Mouse (Mus musculus) left cerebral cortex, postnatal 36 days (tissue): ENCODE results near the gene Sctr. TPM values are rescaled to one million over a fixed set of nuclear protein-coding genes. Genes with fewer than 3 reads are reported as not detected.

Source experiments
- DNase-seq, 2 experiments: peaks; one replicate each; pipeline ENCODE4 v3.0.0; 2021 to 2022; ENCODE audit warnings: low spot score in 2 of 2, mixed read lengths in 1 of 2
- intact Hi-C: fragments of 180-260 bp; cut with DNase I; formaldehyde crosslinking; loops from one replicate; pipeline ENCODE4 v1.15.1; 2025
- total RNA-seq, 2 experiments: library from RNA; stranded (reverse); gene quantifications; 2 replicates each; pipeline ENCODE4 v1.2.3; 2021

Sctr gene
- total RNA-seq, 2 experiments from 2014 or later, result 0.35 to 0.43 TPM

DNA sequence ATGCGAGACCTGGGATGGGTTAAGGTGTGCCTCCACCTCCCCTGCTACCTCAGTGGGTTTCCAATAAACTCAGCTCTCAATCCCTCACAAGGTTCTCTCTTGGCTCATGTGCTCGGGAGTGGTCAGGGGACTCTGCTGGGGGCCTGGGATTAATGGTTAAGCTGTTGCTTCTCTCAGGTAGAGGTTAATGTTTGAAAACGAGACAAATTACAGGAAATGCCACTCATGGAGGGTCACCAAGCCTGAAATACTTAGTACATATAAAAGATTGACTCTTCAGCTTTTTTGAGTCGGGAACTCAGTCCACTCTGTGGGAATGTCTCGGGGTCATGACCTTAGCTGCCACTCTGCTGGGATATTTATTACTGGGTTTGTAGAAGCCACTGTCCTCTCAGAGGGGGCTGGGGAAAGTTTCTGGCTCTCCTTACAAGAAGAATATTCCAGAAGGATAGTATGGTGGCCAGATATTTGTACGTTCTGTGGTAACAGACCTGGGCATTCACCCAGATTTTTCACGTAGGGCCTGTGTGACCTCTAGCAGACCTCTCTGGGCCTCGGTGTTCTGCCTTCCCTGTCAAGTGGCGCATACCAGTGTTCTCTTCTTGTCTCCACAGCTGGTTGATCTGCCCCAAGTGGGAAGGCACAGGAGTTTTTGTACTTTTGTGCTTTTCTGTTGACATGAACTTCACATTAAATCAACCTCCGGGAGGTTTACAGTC lies 17.8 kb downstream of the Sctr start:
- intact Hi-C loops, result no loop called here
- no peak for DNase-seq

DNA sequence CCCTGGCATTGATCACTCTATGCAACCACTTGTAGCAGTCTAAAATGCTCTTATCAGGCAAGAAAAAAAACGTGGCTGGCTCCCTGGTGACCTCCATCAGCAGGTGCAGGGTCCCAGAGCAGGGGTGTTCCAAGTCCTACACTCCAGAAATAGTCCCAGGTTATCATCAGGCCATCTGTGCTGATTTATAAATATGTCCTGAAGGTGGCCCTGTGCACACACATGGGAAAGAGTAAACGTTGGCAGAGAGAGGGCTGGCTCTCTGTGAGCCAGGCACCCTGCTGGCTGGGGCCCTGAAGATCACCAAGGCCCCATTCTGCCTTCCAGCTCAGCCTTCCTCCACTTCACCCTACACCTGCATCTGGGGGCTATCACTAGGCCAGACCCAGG lies 18.4 kb downstream of the Sctr start:
- intact Hi-C loops, result no loop called here
- no peak for DNase-seq

DNA sequence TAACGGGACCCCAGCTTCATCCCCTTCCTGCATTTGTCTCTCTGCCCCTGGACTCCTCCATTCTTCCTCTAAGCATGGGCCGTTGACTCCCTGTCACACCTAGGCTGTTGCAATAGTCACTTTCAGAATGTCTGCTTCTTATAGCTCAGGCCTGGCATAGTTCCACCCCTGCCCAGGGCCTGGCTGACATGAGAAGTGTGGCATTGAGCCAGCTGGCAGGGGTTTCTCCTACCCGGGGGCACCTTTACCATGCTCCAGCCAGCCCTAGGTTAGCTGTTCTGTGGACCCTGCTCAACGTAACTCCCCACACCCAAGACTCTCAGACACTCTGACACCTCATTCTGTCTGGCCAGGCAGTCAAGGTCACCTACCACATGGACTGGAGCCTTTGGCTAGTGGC lies 21.0 kb downstream of the Sctr start:
- no peak for DNase-seq
- intact Hi-C loops, result no loop called here

DNA sequence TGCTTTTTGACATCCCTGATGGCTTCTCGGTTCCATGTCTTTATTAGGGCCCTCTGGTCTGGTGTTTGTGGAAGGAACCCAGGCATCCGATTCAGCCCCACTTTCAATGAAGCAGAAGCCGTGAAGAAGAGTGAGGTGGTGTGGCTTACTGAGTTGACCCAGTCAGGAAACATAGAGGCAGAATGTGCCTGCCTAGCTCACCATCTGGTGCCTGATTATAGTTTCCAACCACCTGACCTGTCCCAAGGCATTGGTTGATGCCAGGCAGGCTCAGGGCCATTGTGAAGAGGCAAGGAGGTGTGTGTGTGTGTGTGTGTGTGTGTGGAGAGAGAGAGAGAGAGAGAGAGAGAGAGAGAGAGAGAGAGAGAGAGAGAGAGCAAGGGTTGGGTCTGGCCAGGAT lies 23.8 kb downstream of the Sctr start:
- intact Hi-C loops, result loop anchor here (10.0 kb wide), 1 partner anchor 124 kb away; no protein-coding TSS in a partner anchor

DNA sequence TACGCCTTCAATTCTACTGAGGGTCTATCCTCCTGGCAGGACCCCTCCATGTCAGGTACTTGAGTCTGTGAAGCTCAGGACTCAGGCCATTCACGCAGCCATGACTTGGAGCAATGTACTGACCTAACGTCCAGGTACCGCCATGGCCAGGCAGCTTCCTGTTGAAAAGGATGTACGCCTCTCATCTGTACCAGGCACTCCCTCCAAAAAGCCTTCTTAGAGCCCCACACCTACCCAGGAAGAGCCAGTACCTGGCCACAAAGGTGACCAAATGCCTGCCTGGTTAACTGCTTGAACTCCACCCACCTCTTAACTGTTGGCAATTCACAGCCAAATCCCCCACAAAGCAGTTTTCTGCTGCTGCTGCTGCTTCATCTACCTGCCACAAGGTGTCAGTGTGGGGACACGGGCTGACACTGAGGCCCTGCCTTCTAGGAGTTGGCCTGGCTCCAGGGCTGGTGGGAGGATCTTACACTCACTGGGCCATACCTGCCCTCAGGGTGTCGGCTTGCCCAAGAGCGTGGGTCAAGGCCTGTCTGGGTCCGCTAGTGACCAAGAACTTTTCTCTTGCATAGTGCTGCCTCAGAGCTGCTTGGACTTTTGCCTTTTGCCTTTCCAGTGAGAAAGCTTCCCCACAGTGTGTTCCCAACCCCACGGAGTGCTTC lies 26.2 kb downstream of the Sctr start:
- DNase-seq, result peak; percentile 57 to 70
- intact Hi-C loops, result loop anchor here (1.0 to 10.0 kb wide), 2 partner anchors 60 to 122 kb away; no protein-coding TSS in a partner anchor

More for the DNA sequence above, 23.8 kb downstream of the Sctr start:
- DNase-seq, result no peak

DNA sequence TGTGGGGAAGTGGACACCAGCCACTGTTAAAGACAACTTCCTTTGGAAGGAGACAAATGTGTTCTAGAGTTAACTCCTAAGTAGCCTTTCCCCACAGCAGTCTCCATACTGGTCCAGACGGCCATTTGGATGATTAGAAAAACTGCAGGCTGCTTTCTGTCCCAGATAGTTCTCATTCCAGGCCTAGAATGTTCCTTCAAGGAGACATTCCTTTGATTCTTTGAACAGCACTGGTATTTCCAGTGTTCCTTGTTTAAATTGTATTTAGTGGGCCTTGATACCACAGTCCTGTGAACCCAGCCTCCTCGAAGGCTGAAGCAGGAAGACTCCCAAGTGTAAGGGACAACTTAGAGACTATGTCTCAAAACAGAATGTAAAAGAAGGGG lies 26.8 kb downstream of the Sctr start:
- intact Hi-C loops, result loop anchor here (1.0 to 10.0 kb wide), 2 partner anchors 60 to 121 kb away; no protein-coding TSS in a partner anchor

DNA sequence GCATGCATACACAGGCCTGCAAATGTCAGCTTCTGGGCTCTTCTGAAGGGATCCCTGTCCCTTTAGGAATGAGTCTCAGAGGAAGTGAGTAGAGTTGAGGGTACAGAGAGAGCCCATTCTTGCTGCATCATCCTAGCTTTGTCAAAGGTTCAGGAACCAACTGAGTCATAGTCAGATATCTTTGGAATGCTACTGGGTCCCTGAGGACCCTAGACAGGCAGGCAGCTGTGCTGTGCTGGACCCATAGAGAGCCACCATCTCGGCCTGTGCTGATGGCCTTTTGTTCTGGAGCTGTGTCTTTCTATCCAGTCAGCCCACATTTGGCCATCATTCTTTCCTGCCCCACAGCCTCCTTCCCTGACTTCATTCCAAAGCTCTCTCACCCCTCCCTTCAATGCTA lies 28.1 kb downstream of the Sctr start:
- no peak for DNase-seq
- intact Hi-C loops, result loop anchor here (10.0 kb wide), 1 partner anchor 120 kb away; no protein-coding TSS in a partner anchor

More for the DNA sequence above, 26.8 kb downstream of the Sctr start:
- no peak for DNase-seq

DNA sequence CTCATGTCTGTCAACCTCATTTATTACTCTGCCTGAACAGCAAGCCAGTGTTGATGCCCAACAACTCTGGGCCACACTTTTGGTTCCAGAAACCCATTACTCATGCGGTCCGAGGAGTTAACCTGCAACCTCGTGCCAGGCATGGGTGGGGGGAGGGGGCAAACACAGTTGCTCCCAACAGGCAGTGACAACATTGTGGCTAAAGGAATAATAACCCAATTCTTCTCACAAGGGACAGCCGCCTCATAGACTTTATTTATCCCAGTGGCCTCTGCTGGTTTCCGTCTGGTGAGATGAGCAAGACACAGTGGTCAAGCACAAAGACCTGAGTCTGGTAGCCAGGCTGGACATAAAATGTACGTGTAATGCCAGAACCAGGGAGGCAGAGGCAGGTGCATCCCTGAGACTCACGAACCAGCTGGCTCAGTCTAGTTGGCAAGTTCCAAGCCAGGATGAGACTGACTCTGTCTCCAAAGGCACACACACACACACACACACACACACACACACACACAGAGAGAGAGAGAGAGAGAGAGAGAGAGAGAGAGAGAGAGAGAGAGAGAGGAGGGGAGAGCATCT lies 28.9 kb downstream of the Sctr start:
- DNase-seq, result no peak
- intact Hi-C loops, result loop anchor here (10.0 kb wide), 1 partner anchor 119 kb away; no protein-coding TSS in a partner anchor

DNA sequence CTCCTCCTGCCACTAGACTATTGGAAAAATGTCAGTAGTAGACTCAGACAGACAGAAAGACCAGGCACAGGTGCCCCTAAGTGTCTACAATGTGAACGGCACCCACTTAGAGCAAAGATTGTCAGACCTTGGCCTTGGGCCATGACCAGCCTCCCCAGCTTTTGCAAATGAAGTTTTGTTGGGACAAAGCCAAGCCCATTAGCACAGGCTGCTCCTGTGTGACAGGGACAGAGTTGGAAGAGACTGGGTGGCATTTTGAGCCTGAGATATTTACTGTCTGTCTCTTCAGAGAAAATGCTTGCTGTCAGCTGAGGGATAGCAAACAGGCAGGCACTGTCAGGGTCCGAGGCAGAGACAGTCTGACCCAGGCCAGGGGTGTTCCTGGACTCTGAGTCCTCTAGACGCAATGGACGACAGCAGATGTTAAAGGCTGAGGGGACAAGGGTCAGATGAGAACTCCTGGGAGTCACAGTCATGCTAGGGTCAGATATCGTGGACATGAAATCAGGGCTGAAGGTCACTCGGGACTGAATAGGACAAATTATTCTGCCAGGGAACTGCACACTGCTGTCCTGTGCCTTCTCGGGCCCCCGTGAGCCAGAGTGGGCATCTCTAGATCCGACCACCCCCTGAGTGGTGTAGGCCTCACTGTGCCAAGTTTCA lies 30.5 kb downstream of the Sctr start:
- no peak for DNase-seq
- intact Hi-C loops, result loop anchor here (10.0 kb wide), 1 partner anchor 118 kb away; no protein-coding TSS in a partner anchor

DNA sequence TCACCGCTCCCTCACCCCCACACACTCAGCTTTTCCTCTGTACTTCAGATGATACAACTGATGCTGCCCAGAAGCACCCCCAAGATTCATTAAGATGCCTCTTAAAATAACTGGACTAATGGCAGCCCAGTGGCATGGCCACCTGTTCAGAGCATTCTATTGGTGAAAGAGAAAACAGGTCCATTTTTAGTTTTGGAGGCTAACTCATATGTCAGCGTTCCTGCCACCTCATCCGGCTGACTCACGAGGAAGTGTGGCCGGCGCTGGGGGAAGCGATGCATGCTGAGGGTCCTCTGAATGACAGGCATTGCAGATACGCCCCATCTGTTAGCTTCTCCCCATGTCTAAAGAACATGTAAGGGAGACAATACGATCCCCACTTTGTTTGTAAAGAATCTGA lies 31.9 kb downstream of the Sctr start:
- intact Hi-C loops, result loop anchor here (10.0 kb wide), 1 partner anchor 116 kb away; no protein-coding TSS in a partner anchor
- DNase-seq, result no peak

DNA sequence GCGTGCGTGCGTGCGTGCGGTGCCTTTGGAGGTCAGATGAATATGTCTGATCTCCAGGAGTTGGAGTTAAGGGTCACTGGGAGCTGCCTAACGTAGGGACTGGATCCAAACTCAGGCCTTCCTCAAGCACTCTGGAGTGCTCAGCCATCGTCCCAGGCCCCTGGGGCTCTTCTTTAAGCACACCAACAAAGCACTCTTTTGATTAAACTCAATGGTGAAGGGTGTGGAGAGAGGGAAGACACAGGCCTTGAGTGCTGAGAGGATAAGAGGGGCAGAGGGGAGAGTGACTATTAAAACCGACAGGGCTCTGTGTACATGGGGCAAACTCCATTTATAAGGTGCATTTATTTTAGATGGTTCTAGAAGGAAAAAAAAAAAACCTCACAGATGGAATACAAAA lies 35.7 kb downstream of the Sctr start:
- intact Hi-C loops, result no loop called here

DNA sequence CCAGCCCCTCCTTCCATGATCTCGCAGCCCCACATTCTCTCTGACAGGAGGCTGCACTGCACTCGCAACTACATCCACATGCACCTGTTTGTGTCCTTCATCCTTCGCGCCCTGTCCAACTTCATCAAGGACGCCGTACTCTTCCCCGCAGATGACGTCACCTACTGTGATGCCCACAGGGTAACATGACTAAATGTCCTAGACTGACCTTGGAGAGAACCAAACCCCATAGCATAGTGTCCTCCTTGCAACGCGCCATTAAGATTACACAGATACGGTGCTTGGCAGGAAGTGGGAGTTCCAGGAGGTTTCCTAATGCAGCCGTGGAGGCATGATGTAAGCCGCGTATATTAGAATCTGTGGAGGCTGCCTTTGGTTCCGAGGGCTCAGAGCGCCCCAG lies 37.9 kb downstream of the Sctr start:
- intact Hi-C loops, result no loop called here
- DNase-seq, result no peak

More for the DNA sequence above, 35.7 kb downstream of the Sctr start:
- DNase-seq, result no peak

DNA sequence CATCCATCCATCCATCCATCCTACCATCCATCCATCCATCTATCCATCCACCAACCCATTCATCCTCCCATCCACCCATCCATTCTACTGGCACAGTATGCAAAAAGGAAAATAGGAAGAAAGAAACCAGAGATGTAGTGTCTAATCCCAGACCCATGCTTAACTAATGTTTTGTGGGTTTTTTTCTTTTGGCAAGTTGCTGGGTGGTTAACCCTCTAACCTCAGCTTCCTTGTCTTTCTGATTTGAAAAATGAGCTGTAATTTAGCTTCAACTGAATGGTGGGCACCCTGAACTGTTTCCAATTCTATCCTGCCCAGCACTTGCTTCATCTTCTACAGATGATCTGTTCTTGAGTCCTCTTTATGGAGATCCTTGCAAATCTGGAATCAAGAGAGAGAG lies 40.6 kb downstream of the Sctr start:
- DNase-seq, result no peak
- intact Hi-C loops, result no loop called here

DNA sequence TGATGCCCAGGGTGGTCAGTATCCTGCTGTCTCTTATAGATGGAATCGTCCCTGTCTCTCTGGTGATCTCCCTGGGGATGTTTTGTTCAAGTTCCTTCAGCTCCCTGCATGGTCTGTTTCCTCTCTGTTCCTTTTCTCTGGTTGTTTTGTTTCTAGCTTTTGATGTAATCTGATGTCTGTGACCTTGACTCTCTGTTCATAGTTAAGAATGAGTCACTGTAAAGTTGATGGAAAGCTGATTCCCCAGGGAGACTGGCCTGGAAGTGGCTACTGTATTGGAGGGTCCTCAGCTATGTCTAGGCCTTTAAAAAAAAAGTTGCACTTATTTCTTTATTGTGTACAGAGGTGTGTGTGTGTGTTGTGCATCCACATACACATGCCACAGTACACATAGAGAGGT lies 44.4 kb downstream of the Sctr start:
- no peak for DNase-seq
- intact Hi-C loops, result no loop called here

DNA sequence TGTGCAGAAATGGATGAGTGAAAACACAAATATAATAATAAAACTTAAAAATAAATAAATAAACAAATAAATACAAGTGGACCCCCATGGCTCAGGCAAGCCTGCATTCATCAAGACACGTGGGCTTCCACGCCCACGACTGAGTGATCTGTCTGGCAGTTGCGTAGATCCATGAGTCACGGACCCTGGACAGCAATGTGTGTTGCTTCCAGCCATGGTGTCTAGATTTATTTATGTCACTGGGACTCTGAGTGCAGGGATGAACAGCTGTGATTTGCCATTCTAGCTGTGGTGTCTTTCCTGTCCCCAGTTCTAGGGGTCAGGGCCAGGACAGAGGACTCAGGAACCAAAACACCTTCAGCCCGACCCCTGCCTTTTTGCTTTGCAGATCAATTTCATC lies 48.3 kb downstream of the Sctr start:
- DNase-seq, result no peak
- intact Hi-C loops, result no loop called here

DNA sequence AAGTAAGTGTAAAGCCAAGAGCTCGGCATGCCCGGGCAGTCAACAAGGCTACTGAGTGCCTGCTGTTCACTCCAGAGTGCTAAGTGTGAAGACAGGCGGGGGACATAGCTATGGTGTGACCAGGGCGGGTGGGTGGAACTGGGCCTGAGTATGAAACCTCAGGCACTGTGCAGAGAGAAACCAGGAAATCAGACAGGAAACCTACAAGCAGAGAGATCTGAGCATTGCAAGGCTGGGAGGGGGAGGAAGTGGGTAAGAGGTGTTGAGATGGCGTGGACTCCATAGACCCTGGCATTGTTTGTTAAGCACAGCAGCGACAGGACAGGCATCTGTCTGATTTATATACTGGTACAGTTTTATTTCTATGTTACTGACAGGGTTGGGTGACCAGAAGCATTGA lies 48.8 kb downstream of the Sctr start:
- no peak for DNase-seq
- intact Hi-C loops, result no loop called here

DNA sequence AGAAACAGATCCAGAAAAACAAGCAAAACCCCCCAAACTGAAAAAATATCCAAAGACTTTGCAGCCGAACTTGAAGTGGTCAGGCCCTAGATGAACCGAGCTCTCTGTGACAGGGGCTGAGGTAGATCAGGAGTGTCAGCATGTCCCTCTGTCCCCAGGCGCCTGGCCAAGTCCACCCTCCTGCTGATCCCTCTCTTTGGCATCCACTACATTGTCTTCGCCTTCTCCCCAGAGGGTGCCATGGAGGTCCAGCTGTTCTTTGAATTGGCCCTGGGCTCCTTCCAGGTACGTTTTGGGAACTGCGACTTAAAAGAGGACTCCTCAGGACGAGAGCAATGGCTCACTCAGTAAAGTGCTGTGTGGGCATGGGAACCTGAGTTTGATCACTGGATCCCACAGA lies 49.5 kb downstream of the Sctr start:
- intact Hi-C loops, result no loop called here
- no peak for DNase-seq

DNA sequence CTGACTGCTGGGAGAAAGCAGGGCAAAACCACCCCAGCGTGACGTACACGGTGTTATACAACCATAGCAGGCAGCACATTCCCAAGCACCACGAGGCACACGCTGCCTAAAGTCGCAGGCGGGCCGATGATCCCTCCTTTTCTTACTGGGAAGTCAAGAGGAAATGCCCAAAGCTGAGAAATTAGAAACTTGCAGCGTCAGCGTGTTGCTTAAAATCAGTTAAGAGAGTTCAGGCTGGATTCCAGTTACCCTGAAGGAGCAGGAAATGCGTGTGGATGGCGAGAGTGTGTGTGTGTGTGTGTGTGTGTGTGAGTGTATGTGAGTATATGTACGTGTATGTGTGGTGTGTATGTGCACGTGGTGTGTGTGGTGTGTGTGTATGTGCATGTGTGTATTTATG lies 50.4 kb downstream of the Sctr start:
- intact Hi-C loops, result no loop called here
- peak; percentile 20 to 21 for DNase-seq

DNA sequence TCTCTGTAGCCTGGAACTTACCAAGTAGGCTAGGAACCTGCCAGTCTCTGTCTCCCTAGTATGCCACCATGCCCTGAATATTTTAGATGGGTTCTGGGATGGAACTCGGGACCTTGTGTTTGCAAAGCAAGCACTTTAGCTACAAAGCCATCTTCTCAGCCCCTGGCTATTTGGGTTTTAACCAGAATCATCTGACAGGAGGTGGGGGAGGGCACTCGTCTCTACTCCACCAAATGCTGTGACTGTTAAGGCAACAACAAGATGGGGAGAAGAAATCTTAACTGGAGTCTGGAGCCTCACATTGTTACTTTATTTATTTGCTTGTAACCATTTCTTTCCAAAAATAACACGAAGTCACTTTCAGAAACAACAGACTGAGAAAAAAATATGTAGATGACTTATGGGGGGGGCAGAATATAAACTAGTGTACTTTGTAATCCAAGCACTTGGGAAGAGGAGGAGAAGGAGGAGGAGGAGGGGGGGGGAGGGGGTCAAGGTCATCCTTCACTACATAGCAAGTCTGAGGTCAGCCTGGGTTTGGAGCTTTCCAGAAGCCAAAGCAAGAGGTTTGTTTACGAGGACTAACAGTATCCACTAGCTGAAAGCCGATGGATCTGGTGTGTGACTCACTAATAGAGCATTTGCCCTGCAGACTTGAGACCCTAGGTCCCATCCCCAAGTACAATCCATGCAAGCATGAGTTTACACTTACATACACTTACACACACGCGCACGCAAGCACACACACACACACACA lies 51.2 kb downstream of the Sctr start:
- intact Hi-C loops, result no loop called here
- DNase-seq, result no peak
